Mouse (Mus musculus): Measurements from ENCODE around the gene Zfp36l1.

Gene Zfp36l1

DNA sequence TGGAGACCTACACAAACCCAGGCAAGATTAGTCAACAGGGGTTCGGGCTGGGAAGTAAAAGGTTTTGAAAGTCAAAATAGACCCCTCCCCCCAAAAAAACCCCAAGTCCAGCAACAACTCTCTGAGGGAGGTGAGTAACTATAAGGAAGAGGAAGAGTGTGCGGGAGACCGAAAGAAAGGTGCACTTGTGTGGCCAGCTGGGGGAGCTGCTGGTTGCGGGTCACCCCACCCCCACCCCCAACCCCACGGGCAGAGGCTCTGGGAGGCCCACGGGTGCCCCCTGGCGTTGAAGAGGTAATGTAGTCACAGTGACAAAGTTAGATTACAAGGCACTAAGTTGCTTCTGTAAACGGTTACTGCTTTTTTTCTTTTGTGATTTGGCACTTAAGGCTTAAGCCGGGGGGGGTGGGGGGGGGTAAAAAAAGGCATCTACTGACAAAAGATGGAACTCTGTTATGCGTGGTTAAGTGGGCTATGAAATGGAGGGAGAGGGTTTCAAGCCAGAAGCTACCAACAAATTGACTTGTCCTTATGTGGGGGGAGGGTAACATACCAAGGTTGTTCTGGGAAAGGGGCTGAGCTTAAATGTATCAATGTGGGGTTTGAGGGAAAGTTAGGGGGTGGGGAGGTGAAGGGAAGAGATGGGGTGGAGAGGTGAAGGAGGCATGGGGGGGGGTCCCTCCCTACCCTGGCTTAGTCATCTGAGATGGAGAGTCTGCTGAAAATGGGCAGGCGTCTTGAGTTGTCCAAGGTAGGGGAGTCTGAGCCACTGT, 3.7 kb downstream of the Zfp36l1 start:
- DNase-seq = peak; percentile 63

DNA sequence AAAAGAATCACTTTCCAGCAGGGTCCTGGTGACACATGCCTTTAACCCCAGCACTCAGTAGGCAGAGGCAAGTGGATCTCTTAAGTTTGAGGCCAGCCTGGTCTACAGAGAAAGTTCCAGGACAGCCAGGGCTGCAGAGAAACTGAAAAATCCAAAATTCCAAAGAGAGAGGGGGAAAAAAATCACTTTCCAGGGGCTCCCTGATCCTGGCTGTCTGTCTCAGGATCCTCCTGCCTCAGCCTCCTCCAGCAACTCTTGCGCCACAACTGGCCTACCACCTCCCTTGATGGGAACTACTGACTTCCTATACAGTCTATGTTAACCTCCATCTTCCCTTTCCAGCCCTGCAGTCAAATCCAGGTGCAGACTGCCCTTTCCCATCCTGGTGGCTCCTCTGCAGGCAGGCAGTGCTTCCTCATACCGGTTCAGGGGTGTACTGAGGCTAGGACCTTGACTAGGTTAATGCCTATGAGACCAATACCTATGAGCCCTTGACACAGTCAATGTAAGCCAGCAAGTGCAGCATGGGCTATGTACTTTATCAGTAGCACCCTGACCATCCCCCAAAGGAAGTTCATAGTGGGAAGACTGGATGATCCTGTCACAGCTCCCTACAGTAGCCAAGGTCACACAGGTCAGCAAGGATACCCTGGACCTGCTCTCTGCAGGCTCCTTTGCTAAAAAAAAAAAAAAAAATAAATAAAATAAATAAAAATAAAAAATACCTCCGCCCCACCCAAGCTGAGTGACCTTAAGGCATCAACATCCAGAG, 5.7 kb downstream of the Zfp36l1 start:
- DNase-seq = no peak

- no peak for DNase-seq
Observed at GRCm38 (mm10) chr12:80106138-80106895, 6.5 kb downstream of the Zfp36l1 start.

DNA sequence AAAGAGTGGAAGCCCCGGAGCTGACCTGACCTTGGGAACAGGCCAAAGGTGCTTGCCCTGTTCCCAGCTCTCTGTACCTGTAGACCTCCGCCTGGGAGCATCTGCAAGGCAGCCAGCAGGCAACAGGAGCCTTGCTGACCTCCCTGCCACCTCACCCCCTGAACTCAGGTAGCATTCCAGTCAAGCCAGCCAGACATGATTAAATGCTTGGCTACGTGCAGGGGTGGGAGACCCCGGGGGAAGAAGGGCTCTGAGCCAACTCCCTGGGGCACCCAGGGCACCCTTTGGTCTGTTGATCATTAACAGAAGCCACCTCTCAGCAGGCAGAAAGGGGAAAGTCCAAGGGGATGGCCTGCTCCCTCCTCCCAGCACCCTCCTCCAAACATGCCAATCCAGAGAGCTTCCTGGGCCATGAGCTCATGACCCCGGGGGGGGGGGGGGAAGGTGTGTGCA, 9.3 kb downstream of the Zfp36l1 start:
- peak; percentile 98 for DNase-seq

GRCm38 (mm10) chr12:80103089-80103488, 9.7 kb downstream of the Zfp36l1 start:
- DNase-seq = no peak

GRCm38 (mm10) chr12:80098825-80099224, 14.0 kb downstream of the Zfp36l1 start:
- no peak for DNase-seq

DNA sequence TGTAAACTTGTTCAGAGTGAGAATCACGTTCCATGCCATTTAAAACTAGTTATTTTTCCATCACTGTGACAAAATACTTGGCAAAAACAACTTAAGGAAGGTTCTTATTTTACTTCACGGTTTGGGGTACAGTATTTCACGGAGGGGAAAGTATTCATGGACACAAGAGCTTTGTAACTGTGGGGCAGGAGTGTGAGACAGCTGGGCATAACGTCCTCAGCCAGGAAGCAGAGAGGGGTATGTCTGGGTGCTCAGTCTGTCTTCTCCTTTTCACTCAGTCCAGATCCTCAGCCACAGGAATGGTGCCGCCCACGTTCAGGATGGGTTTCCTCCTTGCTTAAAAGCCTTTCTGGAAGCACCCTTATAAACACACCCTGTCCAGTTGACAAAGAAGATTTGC, 16.1 kb downstream of the Zfp36l1 start:
- no peak for DNase-seq

GRCm38 (mm10) chr12:80092787-80093186, 20.0 kb downstream of the Zfp36l1 start:
- no peak for DNase-seq

GRCm38 (mm10) chr12:80091080-80091479, 21.7 kb downstream of the Zfp36l1 start:
- DNase-seq = no peak

DNA sequence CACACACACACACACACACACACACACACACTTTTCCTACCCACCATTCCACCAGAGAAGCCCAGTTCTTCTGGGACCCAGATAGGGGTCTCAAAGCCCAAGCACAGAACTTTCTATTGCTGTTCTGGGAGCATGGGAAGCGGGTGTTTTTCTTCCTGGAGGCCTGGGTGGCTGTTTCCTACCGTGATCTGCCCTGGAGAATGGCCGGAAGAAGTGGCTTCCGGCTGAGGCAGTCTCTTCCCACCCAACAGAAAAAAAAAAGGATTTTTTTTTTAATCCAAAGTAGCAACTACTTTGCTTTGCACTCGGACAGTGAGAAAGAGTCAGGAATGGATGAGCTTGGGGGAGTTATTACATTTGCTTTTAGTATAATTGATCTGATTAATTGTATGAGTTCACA, 22.3 kb downstream of the Zfp36l1 start:
- DNase-seq = no peak

DNA sequence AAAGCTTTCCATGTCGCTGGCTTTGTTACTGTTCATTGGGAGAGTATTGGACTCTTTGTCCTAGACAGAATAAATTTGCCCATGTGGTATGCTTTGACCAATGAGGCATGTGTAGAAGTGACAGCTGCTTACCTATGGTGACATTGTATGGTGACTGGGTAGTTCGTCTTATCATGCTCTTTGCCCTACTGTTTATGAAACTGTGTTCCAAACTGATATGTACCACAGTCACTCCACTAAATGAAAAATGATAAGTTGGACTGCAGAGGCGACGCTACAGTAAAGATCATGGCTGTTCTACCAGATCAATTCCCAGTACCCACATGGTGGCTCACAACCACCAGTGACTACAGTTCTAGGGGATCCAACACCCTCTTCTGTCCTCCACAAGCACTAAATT, 24.7 kb downstream of the Zfp36l1 start:
- no peak for DNase-seq

DNA sequence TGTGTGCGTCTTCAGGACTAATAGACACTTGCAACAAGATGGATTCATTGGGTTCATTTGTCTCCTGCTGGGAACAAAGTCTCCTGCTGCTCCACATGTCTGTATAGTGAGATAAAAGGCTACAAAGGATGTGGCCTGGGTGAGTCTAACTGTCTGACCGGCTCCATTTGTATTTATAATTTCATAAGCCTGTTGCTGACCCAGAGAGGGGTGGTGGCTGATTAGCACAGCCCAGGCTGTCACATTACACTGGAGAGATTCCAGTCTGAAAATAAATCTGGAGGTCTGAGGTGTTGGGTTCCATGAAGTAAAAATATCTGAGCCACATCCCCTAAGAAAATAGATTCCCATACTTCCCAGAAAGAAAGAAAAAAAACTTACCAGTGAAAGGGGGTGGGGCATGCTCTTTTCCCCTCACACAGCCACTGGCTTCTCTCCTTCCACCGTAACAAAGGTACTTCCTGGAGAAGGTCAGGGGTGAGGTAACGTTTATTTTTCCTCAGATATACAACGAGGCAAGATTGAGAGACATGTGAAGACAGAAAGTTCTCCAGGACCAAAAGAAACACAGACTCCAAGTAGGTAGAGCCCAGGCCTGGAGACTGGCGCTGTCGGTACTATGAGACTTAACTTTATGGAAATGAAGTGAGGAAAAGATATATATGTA, 28.2 kb downstream of the Zfp36l1 start:
- DNase-seq = no peak

DNA sequence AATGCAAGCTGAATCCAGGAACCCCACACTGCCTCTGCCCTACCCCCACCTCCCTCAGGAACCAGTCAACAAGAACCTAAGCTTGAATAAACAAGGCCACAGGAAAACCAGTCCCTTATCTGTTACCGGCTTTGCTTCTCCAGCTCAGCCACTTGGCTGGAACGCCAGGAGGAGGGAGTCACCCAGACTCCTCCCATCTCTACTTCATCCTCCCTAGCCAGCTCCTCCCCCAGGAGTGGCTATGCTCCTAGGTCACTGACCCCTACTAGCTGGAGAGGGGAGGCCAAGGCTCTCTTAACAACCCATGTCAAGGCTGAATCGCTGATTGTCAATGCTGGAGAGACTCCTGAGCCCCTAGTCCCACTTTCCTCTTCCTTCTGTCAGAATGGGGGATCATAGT, 28.9 kb downstream of the Zfp36l1 start:
- DNase-seq = peak; percentile 83

DNA sequence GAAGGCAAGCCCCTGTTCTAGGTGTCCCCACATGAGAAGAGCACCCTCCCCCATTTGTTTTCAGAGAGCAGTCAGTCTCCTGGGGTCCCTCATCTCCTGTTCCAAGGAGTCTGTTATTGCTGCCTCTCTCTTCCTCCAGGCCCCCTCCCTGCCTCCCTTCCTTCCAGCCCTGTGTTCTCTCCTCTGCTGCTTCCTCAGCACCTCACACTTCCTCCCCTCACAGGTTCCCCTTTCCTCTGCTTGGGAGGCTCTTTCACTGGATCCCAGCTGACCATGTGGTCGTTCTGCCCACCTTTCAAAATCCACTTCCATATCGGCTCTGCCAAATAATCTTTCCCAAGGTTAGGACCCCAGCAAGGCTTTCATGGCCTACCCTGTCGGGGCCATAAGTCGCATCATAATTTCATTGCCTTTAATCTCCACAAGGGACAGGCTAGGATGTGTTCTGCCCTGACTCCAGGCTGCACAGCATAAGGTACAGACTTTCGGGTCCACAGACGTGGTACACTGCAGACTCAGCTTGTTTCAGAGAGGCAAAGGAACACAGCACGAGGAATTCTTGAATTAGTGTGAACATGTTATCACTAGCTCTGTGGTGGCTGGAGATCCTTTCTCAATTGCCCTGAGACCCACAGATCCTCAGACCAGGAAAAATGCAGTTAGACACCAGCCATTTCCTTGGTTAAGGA, 29.5 kb downstream of the Zfp36l1 start:
- no peak for DNase-seq

DNA sequence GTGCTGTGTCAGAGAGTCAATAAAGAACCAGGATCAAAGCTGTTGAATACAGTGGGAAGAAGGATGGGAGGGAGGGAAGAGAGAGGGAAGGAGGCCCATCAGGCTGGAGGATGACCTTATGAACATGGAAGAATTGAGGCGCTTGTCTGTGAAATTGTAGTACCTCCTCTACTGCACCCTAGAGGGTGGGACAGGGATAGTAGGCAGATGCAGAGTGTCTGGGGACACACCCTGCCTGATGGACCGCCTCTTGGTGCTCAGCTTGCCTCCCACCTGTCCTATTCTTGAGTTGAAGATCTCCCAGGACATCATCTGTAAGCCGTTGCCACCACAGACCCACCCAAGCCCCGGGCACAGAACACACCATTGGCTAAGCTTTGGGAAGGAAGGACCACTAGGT, 30.1 kb downstream of the Zfp36l1 start:
- DNase-seq = no peak

GRCm38 (mm10) chr12:80081440-80081839, 31.4 kb downstream of the Zfp36l1 start:
- no peak for DNase-seq

- DNase-seq = no peak
Observed at GRCm38 (mm10) chr12:80079937-80080336, 32.9 kb downstream of the Zfp36l1 start.

GRCm38 (mm10) chr12:80074331-80074730, 38.5 kb downstream of the Zfp36l1 start:
- no peak for DNase-seq

GRCm38 (mm10) chr12:80070534-80071287, 42.1 kb downstream of the Zfp36l1 start:
- no peak for DNase-seq

GRCm38 (mm10) chr12:80069040-80069439, 43.8 kb downstream of the Zfp36l1 start:
- no peak for DNase-seq

GRCm38 (mm10) chr12:80068016-80068415, 44.8 kb downstream of the Zfp36l1 start:
- no peak for DNase-seq

DNA sequence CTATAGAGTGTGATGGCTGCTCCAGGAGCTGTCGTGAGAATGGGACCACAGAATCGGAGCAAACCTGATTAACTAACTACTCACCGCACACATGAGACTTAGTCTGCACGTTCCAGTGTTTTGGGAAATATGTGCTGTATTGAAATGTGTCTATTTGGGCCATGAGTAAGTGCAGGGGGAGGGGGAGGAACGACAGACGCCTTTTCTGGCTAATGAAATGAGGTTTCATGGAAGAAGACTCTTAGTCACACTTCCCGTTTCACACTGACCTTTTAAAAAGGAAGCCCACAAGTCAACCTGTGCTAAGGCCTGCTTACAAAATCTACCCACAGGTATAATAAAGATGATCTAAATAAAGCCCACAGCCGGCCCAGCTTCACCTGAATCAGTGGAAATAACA, 47.8 kb downstream of the Zfp36l1 start:
- DNase-seq = no peak
